Mouse (Mus musculus): ENCODE measurements around the gene Spata22. TPM values are rescaled to one million over a fixed set of nuclear protein-coding genes. Genes with fewer than 3 reads are reported as not detected.
A peak's percentile ranks its signal among the peaks of the same experiment; 100 is the strongest.

The Spata22 gene
- total and polyA plus RNA-seq, 3 experiments: 0.08 TPM; not detected in 2

DNA sequence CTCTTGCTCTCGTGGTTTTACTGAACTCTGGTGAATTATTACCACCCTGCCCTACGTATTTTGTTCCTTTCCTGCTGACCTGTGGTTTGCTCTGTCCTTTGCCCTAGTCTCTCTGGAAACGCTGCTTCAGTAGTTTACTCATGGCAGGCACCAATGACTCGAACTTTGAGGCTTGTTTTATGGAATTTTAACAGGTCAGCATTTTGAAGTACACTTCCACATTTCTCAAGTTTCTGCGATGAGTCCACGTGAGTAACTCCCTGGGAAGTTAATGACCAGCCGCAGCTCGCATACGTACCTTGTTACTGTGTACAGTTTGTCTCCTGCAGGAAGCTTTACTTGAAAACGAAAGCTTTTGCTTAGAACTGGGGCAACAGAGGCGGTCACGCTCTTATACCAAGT lies 3.1 kb upstream of the Spata22 start:
- Histone ChIP-seq H3K27me3 (ENCODE audit: control insufficient read depth, insufficient read depth, low read length) (no peaks in the 10 kb centered on the region), H3K27ac (0 out of 2 replicates have a peak overlapping the region, but pooled peaks have one; percentile 24), H3K4me3 (no peak overlapping the region), H3K9ac (ENCODE audit: low read depth, low read length) (0 out of 2 replicates have a peak overlapping the region, but pooled peaks have one; percentile 12), H3K4me1 (ENCODE audit: control insufficient read depth, insufficient read depth, low read length) (peaks cover 1% of the 10 kb centered on the region), H3K36me3 (ENCODE audit: control insufficient read depth, insufficient read depth, low read length) (no peaks in the 10 kb centered on the region), H3K79me2 (replicated peaks; ENCODE audit: control insufficient read depth, insufficient read depth, low read length) (no peaks in the 10 kb centered on the region)
- intact Hi-C loops (cut with DNase I): no loop called here
- no peak for TF ChIP-seq CTCF (IDR thresholded peaks at IDR 0.05)
- no peak for TF ChIP-seq POLR2A (IDR thresholded peaks at IDR 0.05; ENCODE audit: insufficient read depth, low read depth, low read length)
- TF ChIP-seq EP300 (IDR thresholded peaks at IDR 0.05; ENCODE audit: insufficient read depth, low read depth, low read length): no peak
- 52% methylated on average over 12 of the region's 12 CpGs for WGBS
- peak in 1 of 2 experiments; percentile 17 for DNase-seq

DNA sequence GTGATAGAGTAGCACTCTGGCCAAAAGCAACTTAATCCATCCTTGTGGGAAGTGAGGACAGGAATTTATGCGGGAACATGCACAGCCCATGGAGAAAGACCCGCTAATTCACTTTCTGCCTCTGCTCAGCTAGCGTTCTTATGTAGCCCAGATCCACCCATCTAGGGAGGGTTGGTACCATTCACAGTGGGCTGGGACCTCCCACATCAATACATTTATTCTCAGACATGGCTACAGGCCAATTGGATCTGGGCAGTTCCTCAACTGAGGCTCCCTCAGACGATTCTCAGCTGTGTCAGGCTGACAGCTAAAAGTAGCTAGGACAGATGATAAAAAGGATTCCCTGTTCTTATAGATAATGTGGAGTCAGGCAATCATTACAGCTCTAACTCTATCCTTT lies 2.2 kb upstream of the Spata22 start:
- Histone ChIP-seq H3K79me2 (replicated peaks; ENCODE audit: control insufficient read depth, insufficient read depth, low read length) (no peaks in the 10 kb centered on the region), H3K4me3 (no peak overlapping the region), H3K27ac (no peak overlapping the region), H3K4me1 (ENCODE audit: control insufficient read depth, insufficient read depth, low read length) (peaks cover 1% of the 10 kb centered on the region), H3K36me3 (ENCODE audit: control insufficient read depth, insufficient read depth, low read length) (no peaks in the 10 kb centered on the region), H3K9ac (ENCODE audit: low read depth, low read length) (no peak overlapping the region), H3K27me3 (ENCODE audit: control insufficient read depth, insufficient read depth, low read length) (no peaks in the 10 kb centered on the region)
- no peak for DNase-seq
- 48% methylated on average over 4 of the region's 4 CpGs for WGBS
- intact Hi-C loops (cut with DNase I): no loop called here
- TF ChIP-seq CTCF (IDR thresholded peaks at IDR 0.05) (no peak), EP300 (IDR thresholded peaks at IDR 0.05; ENCODE audit: insufficient read depth, low read depth, low read length) (no peak), POLR2A (IDR thresholded peaks at IDR 0.05; ENCODE audit: insufficient read depth, low read depth, low read length) (no peak)

DNA sequence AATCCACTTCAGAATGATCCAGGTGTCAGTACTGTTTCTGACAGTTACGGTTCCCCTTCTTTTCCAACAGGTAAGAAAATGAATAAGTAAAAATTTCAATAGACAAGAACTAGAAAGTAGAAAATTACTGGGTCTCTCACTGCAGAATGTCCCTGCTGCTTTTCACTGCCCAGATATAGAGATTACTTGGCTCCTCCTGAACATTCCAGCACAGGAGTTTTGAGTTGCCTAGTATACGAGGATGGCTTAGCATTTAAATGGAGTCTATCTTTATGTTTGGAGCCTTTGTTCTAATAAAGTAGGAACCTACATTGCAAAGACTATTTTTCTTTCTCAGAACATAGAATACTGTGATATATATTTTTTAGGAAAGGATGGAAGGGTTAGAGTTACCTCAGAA lies 3.8 kb downstream of the Spata22 start:
- H3K27ac ChIP-seq: no peak overlapping the region
- intact Hi-C loops (cut with DNase I): no loop called here
- H3K36me3 ChIP-seq (ENCODE audit: control insufficient read depth, insufficient read depth, low read length): no peaks in the 10 kb centered on the region
- TF ChIP-seq CTCF (IDR thresholded peaks at IDR 0.05): no peak
- TF ChIP-seq POLR2A (IDR thresholded peaks at IDR 0.05; ENCODE audit: insufficient read depth, low read depth, low read length): no peak
- TF ChIP-seq EP300 (IDR thresholded peaks at IDR 0.05; ENCODE audit: insufficient read depth, low read depth, low read length): no peak
- H3K4me1 ChIP-seq (ENCODE audit: control insufficient read depth, insufficient read depth, low read length): no peaks in the 10 kb centered on the region
- H3K9ac ChIP-seq (ENCODE audit: low read depth, low read length): no peak overlapping the region
- no peak for DNase-seq
- no peak overlapping the region for H3K4me3 ChIP-seq
- H3K79me2 ChIP-seq (replicated peaks; ENCODE audit: control insufficient read depth, insufficient read depth, low read length): no peaks in the 10 kb centered on the region
- WGBS: 64% methylated on average over 2 of the region's 2 CpGs
- no peaks in the 10 kb centered on the region for H3K27me3 ChIP-seq (ENCODE audit: control insufficient read depth, insufficient read depth, low read length)

DNA sequence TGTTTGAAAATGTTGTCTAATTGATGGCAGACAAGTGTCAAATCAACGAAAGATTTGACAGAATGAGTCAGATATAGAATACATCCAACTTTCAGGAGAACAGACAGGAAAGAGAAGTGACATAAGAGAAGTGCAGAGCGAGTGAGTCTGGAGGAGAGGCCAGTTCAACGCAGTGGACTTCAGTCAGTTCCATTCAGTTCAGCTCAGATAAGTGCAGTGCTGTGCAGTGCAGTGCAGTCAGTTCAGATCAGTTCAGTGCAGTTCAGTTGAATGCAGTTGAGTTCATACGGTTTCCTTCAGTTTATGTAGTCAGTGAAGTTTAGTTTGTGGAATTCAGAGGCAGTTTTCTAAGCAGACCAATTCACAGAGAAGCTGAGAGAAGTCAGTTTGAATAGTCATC lies 7.4 kb downstream of the Spata22 start:
- Histone ChIP-seq H3K27ac (no peak overlapping the region), H3K4me3 (no peak overlapping the region), H3K36me3 (ENCODE audit: control insufficient read depth, insufficient read depth, low read length) (no peaks in the 10 kb centered on the region), H3K27me3 (ENCODE audit: control insufficient read depth, insufficient read depth, low read length) (no peaks in the 10 kb centered on the region), H3K79me2 (replicated peaks; ENCODE audit: control insufficient read depth, insufficient read depth, low read length) (no peaks in the 10 kb centered on the region), H3K9ac (ENCODE audit: low read depth, low read length) (no peak overlapping the region), H3K4me1 (ENCODE audit: control insufficient read depth, insufficient read depth, low read length) (no peaks in the 10 kb centered on the region)
- intact Hi-C loops (cut with DNase I): no loop called here
- 65% methylated on average over 4 of the region's 4 CpGs for WGBS
- TF ChIP-seq EP300 (IDR thresholded peaks at IDR 0.05; ENCODE audit: insufficient read depth, low read depth, low read length) (no peak), CTCF (IDR thresholded peaks at IDR 0.05) (no peak), POLR2A (IDR thresholded peaks at IDR 0.05; ENCODE audit: insufficient read depth, low read depth, low read length) (no peak)
- DNase-seq: no peak

DNA sequence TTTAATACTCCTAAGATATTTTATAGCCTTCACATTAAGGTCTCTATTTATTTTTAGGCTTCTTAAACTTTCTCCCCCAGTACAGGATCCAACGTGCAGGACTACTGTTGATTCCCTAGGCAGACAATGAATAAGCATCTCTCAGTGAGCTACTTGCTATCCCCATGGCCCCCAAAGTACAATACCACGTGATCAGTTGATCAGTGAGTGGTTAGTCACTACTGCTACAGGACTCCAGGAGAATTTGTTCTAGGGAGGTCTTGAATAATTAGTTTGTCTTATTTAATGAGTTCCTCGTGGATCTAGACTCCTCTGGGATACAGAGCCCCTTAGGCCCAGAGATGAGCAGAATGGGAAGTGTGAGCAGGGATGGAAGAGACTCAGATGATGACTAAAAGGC lies 20.9 kb downstream of the Spata22 start, which contains the start of gene Olfr20:
TSS of gene Olfr20 (plus strand) at position 301 of the 400 bp plus-strand sequence.
- H3K27ac ChIP-seq: no peak within 1 kb of the TSS
- H3K36me3 ChIP-seq (ENCODE audit: control insufficient read depth, insufficient read depth, low read length): no peaks in the 10 kb centered on the region
- DNase-seq: no peak
- H3K27me3 ChIP-seq (ENCODE audit: control insufficient read depth, insufficient read depth, low read length): no peaks in the 10 kb centered on the region
- H3K4me1 ChIP-seq (ENCODE audit: control insufficient read depth, insufficient read depth, low read length): no peaks in the 10 kb centered on the region
- 35% methylated on average over 3 of the region's 3 CpGs for WGBS
- H3K9ac ChIP-seq (ENCODE audit: low read depth, low read length): no peak within 1 kb of the TSS
- H3K4me3 ChIP-seq: no peak within 1 kb of the TSS
- no peaks in the 10 kb centered on the region for H3K79me2 ChIP-seq (replicated peaks; ENCODE audit: control insufficient read depth, insufficient read depth, low read length)
- no peak for TF ChIP-seq POLR2A (IDR thresholded peaks at IDR 0.05; ENCODE audit: insufficient read depth, low read depth, low read length)
- TF ChIP-seq CTCF (IDR thresholded peaks at IDR 0.05): no peak
- TF ChIP-seq EP300 (IDR thresholded peaks at IDR 0.05; ENCODE audit: insufficient read depth, low read depth, low read length): no peak
- intact Hi-C loops (cut with DNase I): no loop called here

DNA sequence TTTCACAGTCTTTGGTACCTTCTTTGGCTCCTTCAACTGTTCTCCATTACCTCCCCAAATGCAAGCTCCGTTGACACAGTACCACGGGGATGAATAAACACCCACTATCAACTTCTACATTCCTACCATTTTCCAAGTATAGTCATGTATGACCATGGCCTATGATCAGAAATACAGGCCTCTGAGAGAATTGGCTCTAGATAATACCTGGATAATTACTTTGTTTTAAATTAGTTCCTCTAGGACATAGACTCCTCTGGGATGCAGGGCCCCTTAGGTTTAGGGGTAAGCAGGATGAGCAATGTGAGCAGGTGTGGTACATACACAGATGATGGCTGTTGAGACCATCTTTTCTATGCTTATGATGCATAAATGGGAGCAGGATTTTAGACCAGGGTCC lies 41.4 kb downstream of the Spata22 start, which contains the start of gene Olfr376:
TSS of gene Olfr376 (plus strand) at position 301 of the 400 bp plus-strand sequence.
- WGBS: 78% methylated on average over 2 of the region's 2 CpGs
- intact Hi-C loops (cut with DNase I): no loop called here
- TF ChIP-seq CTCF (IDR thresholded peaks at IDR 0.05) (no peak), EP300 (IDR thresholded peaks at IDR 0.05; ENCODE audit: insufficient read depth, low read depth, low read length) (no peak), POLR2A (IDR thresholded peaks at IDR 0.05; ENCODE audit: insufficient read depth, low read depth, low read length) (no peak)
- Histone ChIP-seq H3K9ac (ENCODE audit: low read depth, low read length) (no peak within 1 kb of the TSS), H3K27me3 (ENCODE audit: control insufficient read depth, insufficient read depth, low read length) (no peaks in the 10 kb centered on the region), H3K27ac (no peak within 1 kb of the TSS), H3K4me1 (ENCODE audit: control insufficient read depth, insufficient read depth, low read length) (no peaks in the 10 kb centered on the region), H3K36me3 (ENCODE audit: control insufficient read depth, insufficient read depth, low read length) (no peaks in the 10 kb centered on the region), H3K79me2 (replicated peaks; ENCODE audit: control insufficient read depth, insufficient read depth, low read length) (no peaks in the 10 kb centered on the region), H3K4me3 (no peak within 1 kb of the TSS)
- DNase-seq: no peak
